Mouse (Mus musculus): Measurements from ENCODE around the gene Epb41. TPM values are rescaled to one million over a fixed set of nuclear protein-coding genes. Genes with fewer than 3 reads are reported as not detected.

The Epb41 gene
- total and polyA plus RNA-seq, 3 experiments: 58.7 to 256 (median 128) TPM

DNA sequence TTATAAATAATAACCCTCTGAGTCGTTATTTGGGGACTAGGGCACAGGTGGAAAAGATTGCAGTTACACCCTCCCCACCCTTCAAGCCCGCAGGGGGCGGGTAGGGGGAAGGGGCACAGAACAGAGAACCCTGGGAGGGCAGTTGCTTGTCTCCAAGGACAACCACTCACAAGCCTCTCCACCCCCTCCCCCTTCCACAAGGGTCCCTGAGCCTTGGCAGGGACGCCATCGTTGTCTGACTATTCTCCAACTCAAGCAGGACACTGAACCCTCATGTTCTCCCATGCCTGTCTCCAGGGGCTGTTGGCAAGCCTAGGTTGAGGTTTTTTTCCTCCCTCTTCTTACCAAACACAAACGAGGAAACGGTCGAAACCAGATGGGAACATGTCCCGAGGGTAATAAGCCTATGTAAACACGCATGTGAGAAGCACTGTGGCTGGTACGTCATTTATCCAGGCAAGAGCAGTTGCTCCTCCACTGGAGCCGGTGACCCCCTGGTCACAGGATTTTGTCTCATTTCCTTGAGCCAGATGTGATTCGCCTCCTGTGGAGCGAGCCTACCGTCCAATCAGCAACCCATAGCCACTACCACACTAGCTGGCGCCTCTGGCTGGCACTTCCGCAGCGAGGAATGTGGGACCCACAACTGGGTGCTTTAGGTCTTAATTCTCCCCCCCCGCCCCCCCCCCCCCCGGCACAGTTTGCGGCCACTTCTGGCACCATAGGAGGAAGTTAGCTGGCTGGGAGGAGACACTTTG lies 164.7 kb downstream of the Epb41 start:
- Histone ChIP-seq H3K36me3 (ENCODE audit: control insufficient read depth, insufficient read depth, low read length) (no peaks in the 10 kb centered on the region), H3K27ac (no peak overlapping the region), H3K4me1 (ENCODE audit: control insufficient read depth, insufficient read depth, low read length) (peaks cover 9% of the 10 kb centered on the region), H3K27me3 (ENCODE audit: control insufficient read depth, insufficient read depth, low read length) (no peaks in the 10 kb centered on the region), H3K4me3 (no peak overlapping the region), H3K9ac (ENCODE audit: low read depth, low read length) (peak overlapping the region; percentile 26; the same call in 1 of the 2 replicates), H3K79me2 (replicated peaks; ENCODE audit: control insufficient read depth, insufficient read depth, low read length) (no peaks in the 10 kb centered on the region)
- intact Hi-C loops (cut with DNase I): no loop called here
- 16% methylated on average over 19 of the region's 21 CpGs for WGBS
- peak in 1 of 2 experiments; percentile 50 for DNase-seq
- TF ChIP-seq EP300 (IDR thresholded peaks at IDR 0.05; ENCODE audit: insufficient read depth, low read depth, low read length): no peak
- no peak for TF ChIP-seq POLR2A (IDR thresholded peaks at IDR 0.05; ENCODE audit: insufficient read depth, low read depth, low read length)
- TF ChIP-seq CTCF (IDR thresholded peaks at IDR 0.05): no peak

DNA sequence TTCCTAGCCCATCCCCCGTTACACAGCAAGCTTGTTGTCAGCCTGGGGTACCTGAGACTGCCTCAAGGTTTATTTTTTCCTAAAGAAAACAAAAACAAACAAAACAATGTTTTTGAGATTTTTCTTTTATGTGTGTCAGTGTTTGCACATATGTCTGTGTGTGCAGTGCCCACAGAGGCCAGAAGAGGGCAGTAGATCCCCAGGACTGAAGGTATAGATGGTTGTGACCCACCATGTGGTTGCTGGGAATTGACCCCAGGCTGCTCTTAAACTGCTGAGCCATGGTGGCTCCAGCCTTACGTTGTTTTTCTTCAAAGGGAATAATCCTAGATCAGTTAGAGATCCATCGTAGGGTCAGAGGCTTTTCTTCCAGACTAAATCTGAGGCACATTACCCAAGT lies 167.2 kb downstream of the Epb41 start:
- Histone ChIP-seq H3K27me3 (ENCODE audit: control insufficient read depth, insufficient read depth, low read length) (no peaks in the 10 kb centered on the region), H3K9ac (ENCODE audit: low read depth, low read length) (no peak overlapping the region), H3K27ac (no peak overlapping the region), H3K4me3 (no peak overlapping the region), H3K36me3 (ENCODE audit: control insufficient read depth, insufficient read depth, low read length) (no peaks in the 10 kb centered on the region), H3K4me1 (ENCODE audit: control insufficient read depth, insufficient read depth, low read length) (peaks cover 9% of the 10 kb centered on the region), H3K79me2 (replicated peaks; ENCODE audit: control insufficient read depth, insufficient read depth, low read length) (no peaks in the 10 kb centered on the region)
- DNase-seq: no peak
- 99% methylated on average over 3 of the region's 3 CpGs for WGBS
- TF ChIP-seq CTCF (IDR thresholded peaks at IDR 0.05): peak; percentile 61
- no peak for TF ChIP-seq EP300 (IDR thresholded peaks at IDR 0.05; ENCODE audit: insufficient read depth, low read depth, low read length)
- intact Hi-C loops (cut with DNase I): no loop called here

DNA sequence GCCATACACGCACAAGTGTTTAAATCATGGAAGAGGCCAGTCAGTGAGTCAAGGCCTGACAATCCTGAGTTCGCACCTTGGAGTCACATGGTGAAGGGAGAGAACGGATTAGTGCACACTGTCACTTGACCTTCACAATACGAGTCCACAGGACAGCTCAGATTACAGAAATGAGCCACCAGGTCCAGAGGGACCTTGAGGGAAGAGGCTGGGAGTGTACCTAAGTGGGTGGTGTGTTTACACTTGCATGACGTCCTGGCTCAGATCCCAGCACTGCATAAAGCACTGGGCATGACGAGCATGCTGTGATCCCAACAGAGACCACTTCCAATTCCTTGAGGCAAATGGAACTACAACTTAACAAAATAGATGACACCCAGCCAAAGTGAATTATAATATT lies 168.7 kb downstream of the Epb41 start:
- intact Hi-C loops (cut with DNase I): no loop called here
- WGBS: 45% methylated on average over 6 of the region's 6 CpGs
- no peak for DNase-seq
- Histone ChIP-seq H3K79me2 (replicated peaks; ENCODE audit: control insufficient read depth, insufficient read depth, low read length) (no peaks in the 10 kb centered on the region), H3K27me3 (ENCODE audit: control insufficient read depth, insufficient read depth, low read length) (no peaks in the 10 kb centered on the region), H3K9ac (ENCODE audit: low read depth, low read length) (no peak overlapping the region), H3K4me3 (no peak overlapping the region), H3K36me3 (ENCODE audit: control insufficient read depth, insufficient read depth, low read length) (no peaks in the 10 kb centered on the region), H3K4me1 (ENCODE audit: control insufficient read depth, insufficient read depth, low read length) (peaks cover 9% of the 10 kb centered on the region), H3K27ac (no peak overlapping the region)
- no peak for TF ChIP-seq POLR2A (IDR thresholded peaks at IDR 0.05; ENCODE audit: insufficient read depth, low read depth, low read length)
- no peak for TF ChIP-seq EP300 (IDR thresholded peaks at IDR 0.05; ENCODE audit: insufficient read depth, low read depth, low read length)
- TF ChIP-seq CTCF (IDR thresholded peaks at IDR 0.05): no peak

DNA sequence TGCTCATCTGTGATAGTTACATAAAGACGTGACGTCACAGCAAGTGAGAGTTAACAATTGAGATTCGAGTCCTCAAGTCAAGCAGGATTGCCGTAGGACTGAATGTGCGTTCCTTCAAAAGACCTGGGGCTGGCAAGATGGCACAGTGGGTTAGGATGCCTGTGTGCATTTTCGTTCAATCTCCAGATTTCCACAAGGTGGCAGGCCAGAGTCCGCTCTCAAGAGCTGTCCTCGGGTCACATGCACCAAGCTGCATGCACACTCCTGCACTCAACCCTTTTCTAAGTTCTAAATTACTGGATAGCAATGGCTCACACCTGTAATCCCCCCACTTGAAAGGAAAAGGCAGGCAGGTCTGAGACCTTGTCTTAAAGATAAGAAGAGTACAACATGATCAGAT lies 170.6 kb downstream of the Epb41 start:
- H3K4me1 ChIP-seq (ENCODE audit: control insufficient read depth, insufficient read depth, low read length): peaks cover 2% of the 10 kb centered on the region; the same call in 1 of the 2 replicates
- H3K27me3 ChIP-seq (ENCODE audit: control insufficient read depth, insufficient read depth, low read length): no peaks in the 10 kb centered on the region
- WGBS: 64% methylated on average over 8 of the region's 8 CpGs
- H3K36me3 ChIP-seq (ENCODE audit: control insufficient read depth, insufficient read depth, low read length): no peaks in the 10 kb centered on the region
- H3K9ac ChIP-seq (ENCODE audit: low read depth, low read length): no peak overlapping the region
- intact Hi-C loops (cut with DNase I): no loop called here
- TF ChIP-seq CTCF (IDR thresholded peaks at IDR 0.05) (peak; percentile 64), POLR2A (IDR thresholded peaks at IDR 0.05; ENCODE audit: insufficient read depth, low read depth, low read length) (no peak), EP300 (IDR thresholded peaks at IDR 0.05; ENCODE audit: insufficient read depth, low read depth, low read length) (peak; percentile 41; the same call in 1 of the 2 replicates)
- no peaks in the 10 kb centered on the region for H3K79me2 ChIP-seq (replicated peaks; ENCODE audit: control insufficient read depth, insufficient read depth, low read length)
- no peak overlapping the region for H3K27ac ChIP-seq
- H3K4me3 ChIP-seq: no peak overlapping the region
- DNase-seq: no peak

DNA sequence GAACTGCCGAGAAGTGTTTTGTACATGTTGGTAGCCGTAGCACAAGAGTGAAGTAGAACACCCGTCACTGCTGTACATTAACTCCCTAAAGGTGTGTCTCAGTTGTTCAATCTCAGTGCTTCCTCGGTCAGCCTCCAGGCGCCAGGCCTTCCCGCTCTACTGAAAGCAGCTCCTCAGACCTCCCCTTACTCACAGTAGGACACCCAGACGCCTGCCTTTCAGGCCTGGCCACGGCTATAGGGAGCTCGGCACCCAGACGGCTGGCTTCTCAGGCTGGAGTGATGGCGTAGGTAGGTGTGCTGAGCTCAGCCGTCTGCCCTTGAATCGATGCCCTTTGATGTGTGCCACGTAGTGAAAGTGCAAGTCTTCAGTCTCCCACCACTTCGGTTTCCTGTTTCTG lies 174.0 kb downstream of the Epb41 start:
- H3K36me3 ChIP-seq (ENCODE audit: control insufficient read depth, insufficient read depth, low read length): peaks cover 6% of the 10 kb centered on the region
- 89% methylated on average over 15 of the region's 15 CpGs for WGBS
- TF ChIP-seq POLR2A (IDR thresholded peaks at IDR 0.05; ENCODE audit: insufficient read depth, low read depth, low read length) (no peak), CTCF (IDR thresholded peaks at IDR 0.05) (no peak), EP300 (IDR thresholded peaks at IDR 0.05; ENCODE audit: insufficient read depth, low read depth, low read length) (no peak)

DNA sequence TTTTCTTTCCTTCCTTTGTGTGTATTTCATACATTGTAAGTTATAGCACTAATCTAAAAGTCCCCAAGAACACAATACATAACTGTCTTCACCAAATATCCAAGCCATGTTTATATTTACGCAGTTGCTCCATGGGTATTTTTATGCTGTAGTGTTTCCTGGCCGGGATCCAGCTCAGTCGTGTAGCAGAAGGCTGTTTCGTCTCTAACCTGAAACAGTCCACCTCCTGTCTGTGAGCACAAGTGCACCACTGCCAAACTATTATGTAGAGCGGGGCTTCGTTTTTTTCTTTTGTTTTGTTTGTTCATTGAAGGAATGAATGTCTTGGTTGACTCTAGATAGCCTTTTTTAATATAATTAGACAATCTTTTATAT lies 176.0 kb downstream of the Epb41 start:
- intact Hi-C loops (cut with DNase I): no loop called here
- WGBS: 47% methylated on average over 6 of the region's 6 CpGs
- Histone ChIP-seq H3K27me3 (ENCODE audit: control insufficient read depth, insufficient read depth, low read length) (no peaks in the 10 kb centered on the region), H3K79me2 (replicated peaks; ENCODE audit: control insufficient read depth, insufficient read depth, low read length) (no peaks in the 10 kb centered on the region), H3K4me1 (ENCODE audit: control insufficient read depth, insufficient read depth, low read length) (peaks cover 1% of the 10 kb centered on the region; the same call in 1 of the 2 replicates), H3K36me3 (ENCODE audit: control insufficient read depth, insufficient read depth, low read length) (peaks cover 9% of the 10 kb centered on the region), H3K4me3 (no peak overlapping the region), H3K27ac (peak overlapping the region; percentile 38), H3K9ac (ENCODE audit: low read depth, low read length) (no peak overlapping the region)
- DNase-seq: no peak
- TF ChIP-seq EP300 (IDR thresholded peaks at IDR 0.05; ENCODE audit: insufficient read depth, low read depth, low read length): no peak
- no peak for TF ChIP-seq POLR2A (IDR thresholded peaks at IDR 0.05; ENCODE audit: insufficient read depth, low read depth, low read length)
- TF ChIP-seq CTCF (IDR thresholded peaks at IDR 0.05): no peak

More for the DNA sequence above, 174.0 kb downstream of the Epb41 start:
- DNase-seq: no peak
- H3K9ac ChIP-seq (ENCODE audit: low read depth, low read length): no peak overlapping the region
- intact Hi-C loops (cut with DNase I): no loop called here
- H3K4me1 ChIP-seq (ENCODE audit: control insufficient read depth, insufficient read depth, low read length): peaks cover 1% of the 10 kb centered on the region; the same call in 1 of the 2 replicates
- no peaks in the 10 kb centered on the region for H3K27me3 ChIP-seq (ENCODE audit: control insufficient read depth, insufficient read depth, low read length)
- no peak overlapping the region for H3K4me3 ChIP-seq
- H3K27ac ChIP-seq: no peak overlapping the region
- no peaks in the 10 kb centered on the region for H3K79me2 ChIP-seq (replicated peaks; ENCODE audit: control insufficient read depth, insufficient read depth, low read length)

All from heart, adult 2 months (tissue).